Mouse (Mus musculus) spleen, adult 2 months (tissue): ENCODE data around the gene Hcn3. TPM values are rescaled to one million over a fixed set of nuclear protein-coding genes. Genes with fewer than 3 reads are reported as not detected.

ENCODE experiments used
- DNase-seq, 2 experiments: peaks; one replicate each; pipeline versions ENCODE4 v3.0.0 to v3.0.0-alpha.2; 2012 to 2021; ENCODE audit warnings: low spot score in 2 of 2, low read depth in 1 of 2
- H3K27ac ChIP-seq: fragments of 200-500 bp; 2 replicates; pipeline ENCODE4 v1.5.1; 2012; ENCODE audit warnings: low read length, inconsistent platforms; ENCODE audit not compliant: insufficient read depth
- H3K27me3 ChIP-seq: fragments of 200-500 bp; 2 replicates; pipeline ENCODE4 v1.6.1; 2012; ENCODE audit warnings: mild to moderate bottlenecking, moderate library complexity, low read length, inconsistent platforms; ENCODE audit not compliant: control insufficient read depth, insufficient read depth
- H3K36me3 ChIP-seq: fragments of 200-500 bp; 2 replicates; pipeline ENCODE4 v1.6.1; 2012; ENCODE audit warnings: mild to moderate bottlenecking, low read length, inconsistent platforms; ENCODE audit not compliant: control insufficient read depth, insufficient read depth
- H3K4me1 ChIP-seq: fragments of 200-500 bp; 2 replicates; pipeline ENCODE4 v1.6.1; 2011; ENCODE audit warnings: inconsistent platforms; ENCODE audit not compliant: control insufficient read depth, insufficient read depth, insufficient read length
- H3K4me3 ChIP-seq: fragments of 200-500 bp; 2 replicates; pipeline ENCODE4 v1.5.1; 2011; ENCODE audit warnings: mild to moderate bottlenecking, inconsistent platforms; ENCODE audit not compliant: insufficient read depth, insufficient read length; ENCODE audit errors: extremely low read depth
- CTCF ChIP-seq: fragments of 200-500 bp; IDR thresholded peaks from 2 replicates; pipeline ENCODE4 v1.5.1; 2011; ENCODE audit warnings: mild to moderate bottlenecking, inconsistent platforms; ENCODE audit not compliant: insufficient read depth, insufficient read length, insufficient replicate concordance; ENCODE audit errors: extremely low read depth
- POLR2A ChIP-seq: fragments of 200-500 bp; IDR thresholded peaks from 2 replicates; pipeline ENCODE4 v1.6.1; 2011; ENCODE audit warnings: low read depth, low read length, inconsistent platforms
- WGBS: fragments of 180-500 bp; shearing (Covaris S2); methylation state at CpG from one replicate; pipeline ENCODE4 v1.1.7; 2018; 5-methylcytosine and 5-hydroxymethylcytosine counted together
- polyA plus RNA-seq: library from polyadenylated mRNA; depleted of rRNA; stranded (reverse); fragments of >200 nt; gene quantifications from 2 replicates; pipeline ENCODE4 v1.2.3, GENCODE M21; 2012

The Hcn3 gene
- polyA plus RNA-seq, 1 experiment = 3.3 TPM

DNA sequence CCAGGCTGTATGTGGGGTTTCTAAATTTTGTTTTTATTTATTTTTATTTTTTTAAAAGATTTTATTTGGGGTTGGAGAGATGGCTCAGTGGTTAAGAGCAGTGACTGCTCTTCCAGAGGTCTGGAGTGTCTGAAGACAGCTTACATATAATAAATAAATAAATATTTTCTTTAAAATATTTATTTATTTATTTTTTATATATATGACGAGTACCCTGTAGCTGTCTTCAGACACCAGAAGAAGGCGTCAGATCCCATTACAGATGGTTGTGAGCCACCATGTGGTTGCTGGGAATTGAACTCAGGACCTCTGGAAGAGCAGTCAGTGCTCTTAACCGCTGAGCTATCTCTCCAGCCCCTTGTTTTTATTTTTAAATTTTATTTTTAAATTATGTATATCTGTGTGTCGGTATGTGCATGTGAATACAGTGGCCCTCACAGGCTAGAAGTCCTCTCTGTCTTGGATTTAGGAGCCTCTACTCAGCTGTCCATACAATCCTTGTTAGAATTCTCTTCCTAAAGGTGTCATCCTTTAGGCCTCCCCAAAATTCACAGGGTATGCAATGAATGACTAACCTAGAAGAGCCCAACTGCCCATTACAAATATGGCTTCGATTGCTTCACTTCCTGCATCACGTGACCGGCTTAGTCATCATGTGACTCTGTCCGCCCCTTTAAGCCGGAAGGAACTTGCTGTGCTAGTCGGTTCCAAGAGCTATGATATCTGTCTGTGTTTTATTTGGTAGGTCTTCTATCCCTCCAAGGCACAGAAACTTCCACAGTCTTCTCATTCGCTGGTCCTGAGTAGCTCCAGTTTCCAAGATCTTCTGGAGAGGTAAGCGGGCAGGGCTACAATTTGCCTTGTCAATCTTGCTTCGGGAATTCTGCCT, 42.5 kb upstream of the Hcn3 start, which contains the start of gene Gba:
Gene Gba, plus strand, starts transcription at position 676 of the 889 bp plus-strand sequence.
- no peak for TF ChIP-seq POLR2A
- no peak for TF ChIP-seq CTCF
- DNase-seq = peak; percentile 79 to 82
- Histone ChIP-seq H3K4me3 (peak within 1 kb of the TSS; percentile 72), H3K27ac (no peak within 1 kb of the TSS), H3K27me3 (no peaks in the 10 kb centered on the region), H3K4me1 (peaks cover 4% of the 10 kb centered on the region; the same call in 1 of the 2 replicates), H3K36me3 (peaks cover 21% of the 10 kb centered on the region)
- WGBS = 23% methylated on average over 13 of the region's 13 CpGs

DNA sequence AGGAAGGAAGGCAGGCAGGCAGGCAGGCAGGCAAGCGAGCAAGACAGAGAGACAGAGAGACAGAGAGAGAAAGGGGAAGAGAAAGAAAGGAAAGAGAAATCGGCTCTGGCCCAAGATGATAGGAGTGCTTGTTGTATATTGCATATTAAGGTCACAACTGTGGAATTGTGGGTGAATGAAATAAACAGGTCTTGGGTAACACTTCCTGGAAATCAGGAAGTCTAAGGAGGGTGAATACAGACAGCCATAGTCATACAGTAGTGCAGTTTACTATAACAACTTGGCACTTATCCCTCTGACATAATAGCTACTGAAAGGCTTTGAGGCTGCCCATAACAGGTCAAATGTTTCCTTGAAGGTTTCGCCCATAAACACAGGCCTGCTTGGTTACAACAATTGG, 39.8 kb upstream of the Hcn3 start:
- no peak for DNase-seq
- Histone ChIP-seq H3K27ac (no peak overlapping the region), H3K4me3 (no peak overlapping the region), H3K27me3 (no peaks in the 10 kb centered on the region), H3K4me1 (peaks cover 4% of the 10 kb centered on the region; the same call in 1 of the 2 replicates), H3K36me3 (peaks cover 9% of the 10 kb centered on the region; the same call in 1 of the 2 replicates)
- 58% methylated on average over 3 of the region's 3 CpGs for WGBS
- TF ChIP-seq POLR2A (no peak), CTCF (no peak)

DNA sequence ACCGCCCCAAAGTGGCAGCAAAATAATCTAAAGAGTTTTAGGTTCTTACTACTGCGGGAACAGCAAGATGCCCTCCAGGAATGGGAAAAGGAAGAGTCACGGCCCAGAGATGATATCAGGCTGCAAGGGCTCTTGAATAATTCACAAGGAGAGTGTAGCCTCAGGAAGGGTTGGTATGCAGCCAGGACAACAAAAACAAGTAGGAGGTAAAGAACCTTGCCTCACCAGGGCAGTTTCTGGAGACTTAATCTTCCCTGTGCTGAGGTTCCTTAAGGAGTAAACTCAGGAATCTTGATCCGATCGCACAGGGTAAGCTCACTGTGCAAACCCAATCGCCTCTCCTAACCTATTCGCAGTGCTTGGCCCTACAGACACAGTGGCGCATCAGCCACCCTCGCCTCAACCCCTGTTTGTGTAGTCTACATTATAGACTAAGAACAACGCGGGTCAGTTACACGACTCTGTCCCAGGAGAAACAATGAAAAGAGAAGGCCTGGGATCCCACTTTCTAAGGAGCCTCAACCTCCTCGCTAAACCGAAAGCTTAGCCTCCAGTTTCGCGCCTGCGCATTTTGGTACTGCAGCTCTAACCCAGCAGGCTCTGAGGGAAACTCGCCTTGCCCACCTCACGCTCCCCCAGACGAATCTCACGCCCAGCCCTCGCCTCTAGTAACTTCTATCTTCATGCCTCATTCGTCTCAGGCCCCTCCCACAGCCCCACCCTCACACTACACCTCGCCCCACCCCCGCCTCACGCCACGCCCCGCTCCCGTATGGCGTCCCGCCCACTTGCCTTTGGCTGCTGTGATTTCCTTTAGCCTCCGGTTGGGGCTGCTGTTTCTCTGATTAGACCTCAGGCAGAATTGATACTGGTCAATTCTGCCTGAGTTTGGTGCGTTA, 36.2 kb upstream of the Hcn3 start:
- 8% methylated on average over 33 of the region's 33 CpGs for WGBS

DNA sequence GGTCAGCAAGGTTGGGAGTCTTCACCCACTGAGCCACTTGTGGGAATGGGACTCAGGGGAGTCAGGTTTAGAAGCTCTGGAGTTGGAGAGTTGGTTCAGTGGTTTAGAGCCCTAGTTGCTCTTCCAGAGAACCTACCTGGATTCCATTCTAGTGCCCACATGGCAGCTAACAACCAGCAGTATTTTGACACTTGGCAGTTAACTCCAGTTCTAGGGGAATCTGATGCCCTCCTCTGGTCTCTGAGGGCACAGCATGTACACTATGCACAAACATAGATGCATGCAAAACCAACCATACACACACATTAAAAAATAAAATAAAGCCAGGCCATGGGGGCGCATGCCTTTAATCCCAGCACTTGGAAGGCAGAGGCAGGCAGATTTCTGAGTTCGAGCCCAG, 33.9 kb upstream of the Hcn3 start:
- H3K4me1 ChIP-seq = peaks cover 8% of the 10 kb centered on the region; the same call in 1 of the 2 replicates
- peak in 1 of 2 experiments; percentile 48 for DNase-seq
- WGBS = 80% methylated on average over 2 of the region's 2 CpGs
- TF ChIP-seq CTCF = no peak
- TF ChIP-seq POLR2A = no peak
- no peak overlapping the region for H3K27ac ChIP-seq
- no peak overlapping the region for H3K4me3 ChIP-seq
- no peaks in the 10 kb centered on the region for H3K27me3 ChIP-seq
- H3K36me3 ChIP-seq = no peaks in the 10 kb centered on the region

More for the DNA sequence above, 36.2 kb upstream of the Hcn3 start:
- Histone ChIP-seq H3K4me3 (peak overlapping the region; percentile 59; the same call in 1 of the 2 replicates), H3K4me1 (no peaks in the 10 kb centered on the region), H3K36me3 (no peaks in the 10 kb centered on the region), H3K27ac (peak overlapping the region; percentile 79), H3K27me3 (no peaks in the 10 kb centered on the region)
- DNase-seq = peak; percentile 90 to 91
- TF ChIP-seq POLR2A (peak; percentile 79), CTCF (peak; percentile 19; the same call in 1 of the 2 replicates)

DNA sequence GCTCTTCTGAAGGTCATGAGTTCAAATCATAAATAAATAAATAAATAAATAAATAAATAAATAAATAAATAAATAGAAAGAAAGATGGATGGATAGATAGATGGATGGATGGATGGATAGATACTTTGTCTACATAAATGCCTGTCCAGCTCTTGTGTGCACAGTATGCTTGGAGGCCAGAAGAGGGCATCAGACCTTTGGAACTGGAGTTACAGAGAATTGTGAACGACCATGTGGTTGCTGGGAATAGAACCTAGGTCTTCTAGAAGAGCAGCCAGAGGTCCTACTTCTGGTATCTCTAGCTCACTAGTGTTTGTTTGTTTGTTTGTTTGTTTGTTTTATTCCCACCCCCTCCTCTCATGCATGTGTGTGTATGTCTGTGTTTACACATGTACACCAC, 33.4 kb upstream of the Hcn3 start:
- TF ChIP-seq CTCF = no peak
- TF ChIP-seq POLR2A = no peak
- H3K27me3 ChIP-seq = no peaks in the 10 kb centered on the region
- WGBS = 50% methylated on average over 1 of the region's 1 CpGs
- no peak overlapping the region for H3K4me3 ChIP-seq
- peaks cover 9% of the 10 kb centered on the region; the same call in 1 of the 2 replicates for H3K4me1 ChIP-seq
- no peak for DNase-seq
- no peak overlapping the region for H3K27ac ChIP-seq
- H3K36me3 ChIP-seq = no peaks in the 10 kb centered on the region

DNA sequence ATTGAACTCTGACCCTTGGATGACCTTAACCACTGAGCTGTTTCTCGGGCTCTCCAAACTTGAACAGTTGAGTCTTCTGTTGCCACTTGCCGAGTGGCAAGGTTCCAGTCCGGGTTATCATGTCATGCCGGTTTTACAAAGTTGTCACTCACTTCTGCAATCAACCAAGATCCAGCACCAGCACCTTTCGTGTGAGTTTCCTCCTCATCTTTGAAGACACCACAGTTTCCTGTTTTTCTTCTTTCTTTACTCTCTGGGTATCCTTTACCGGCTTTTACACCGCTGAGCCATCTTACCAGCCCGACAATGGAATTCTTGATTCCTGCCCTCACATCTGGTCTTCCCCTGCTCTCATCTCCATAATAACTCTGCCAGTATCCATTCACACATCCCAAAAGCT, 30.4 kb upstream of the Hcn3 start:
- peak; percentile 31 to 47 for DNase-seq
- H3K4me1 ChIP-seq = peaks cover 26% of the 10 kb centered on the region
- H3K27me3 ChIP-seq = no peaks in the 10 kb centered on the region
- no peak for TF ChIP-seq CTCF
- no peak; the same call in none of the 2 replicates for TF ChIP-seq POLR2A
- H3K27ac ChIP-seq = peak overlapping the region; percentile 75
- no peaks in the 10 kb centered on the region for H3K36me3 ChIP-seq
- 9% methylated on average over 8 of the region's 8 CpGs for WGBS
- H3K4me3 ChIP-seq = peak overlapping the region; percentile 2; the same call in 1 of the 2 replicates
